Mouse (Mus musculus) liver, postnatal 0 days (tissue): Measurements from ENCODE around the gene Stk11ip.

Source experiments
- CTCF ChIP-seq: sonication (generic); IDR thresholded peaks from 2 replicates; pipeline ENCODE4 v1.5.1; 2016; ENCODE audit warnings: antibody characterized with exemption, low read depth
- EP300 ChIP-seq: IDR thresholded peaks from 2 replicates; pipeline ENCODE4 v1.6.1; 2016; ENCODE audit warnings: antibody characterized with exemption, low read depth, mild to moderate bottlenecking

- TF ChIP-seq EP300 = no peak
- no peak for TF ChIP-seq CTCF
Observed at GRCm38 (mm10) chr1:75487040-75487404, 34.3 kb upstream of the Stk11ip start.
